Mouse (Mus musculus) spleen, adult 2 months (tissue): ENCODE measurements around the gene P2rx2.

ENCODE experiments used
- CTCF ChIP-seq: fragments of 200-500 bp; IDR thresholded peaks from 2 replicates; pipeline ENCODE4 v1.5.1; 2011; ENCODE audit warnings: mild to moderate bottlenecking, inconsistent platforms; ENCODE audit not compliant: insufficient read depth, insufficient read length, insufficient replicate concordance; ENCODE audit errors: extremely low read depth
- POLR2A ChIP-seq: fragments of 200-500 bp; IDR thresholded peaks from 2 replicates; pipeline ENCODE4 v1.6.1; 2011; ENCODE audit warnings: low read depth, low read length, inconsistent platforms

DNA sequence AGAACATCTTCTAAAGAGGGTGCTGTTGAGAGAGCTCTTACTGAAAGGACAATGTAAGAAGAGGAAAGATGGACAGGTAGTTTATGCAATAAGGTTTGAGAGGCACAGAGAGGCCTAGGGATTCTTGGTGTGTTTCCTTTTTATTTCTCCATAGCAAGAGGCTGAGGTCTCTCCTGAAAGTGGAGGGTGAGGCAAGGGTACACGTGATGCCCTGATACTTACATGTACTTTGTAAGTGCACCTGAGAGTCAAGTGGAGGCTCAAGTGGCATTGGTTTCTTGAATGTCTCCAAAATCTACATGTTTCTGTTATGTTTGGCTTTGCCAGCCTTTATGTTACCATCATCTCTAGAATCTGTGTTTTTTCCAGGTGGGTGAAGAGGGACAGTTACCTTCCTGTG, 46.4 kb downstream of the P2rx2 start:
- TF ChIP-seq CTCF (no peak), POLR2A (no peak)
